Mouse (Mus musculus): ENCODE results near the gene Wdr1. TPM values are rescaled to one million over a fixed set of nuclear protein-coding genes. Genes with fewer than 3 reads are reported as not detected.

The Wdr1 gene
- total and polyA plus RNA-seq, 3 experiments, result 108 to 173 (median 142) TPM

GRCm38 (mm10) chr5:38488026-38488425 is 75.0 kb downstream of the Wdr1 start:
- DNase-seq (ENCODE audit: extremely low read depth), result no peak
- no peaks in the 10 kb centered on the region for H3K79me2 ChIP-seq (replicated peaks; ENCODE audit: control insufficient read depth, extremely low read depth, insufficient read depth, poor library complexity, severe bottlenecking)
- peaks cover 8 to 9% of the 10 kb centered on the region in 2 experiments for H3K4me1 ChIP-seq (ENCODE audit: control insufficient read depth in 1 of 2, insufficient read depth in 2 of 2)
- no peak overlapping the region for H3K4me3 ChIP-seq (replicated peaks in 1 of 3; ENCODE audit: low read depth in 2 of 3, low read length in 2 of 3, poor library complexity in 1 of 3)
- dilution Hi-C loops (cut with MboI; ENCODE audit: extremely low pct_ligation_motif_present, extremely low pct_unique_long_range_greater_than_20kb, low sequenced_read_pairs), result no loop called here
- H3K27me3 ChIP-seq (replicated peaks), result no peaks in the 10 kb centered on the region
- H3K27ac ChIP-seq (ENCODE audit: insufficient read depth, low read depth), result no peak overlapping the region
- no peaks in the 10 kb centered on the region for H3K9me3 ChIP-seq (replicated peaks; ENCODE audit: low read length)
- in situ Hi-C loops (cut with MboI; ENCODE audit: low pct_ligation_motif_present, low pct_unique_long_range_greater_than_20kb, low sequenced_read_pairs), result no loop called here
- no peak for TF ChIP-seq SMC3 (IDR thresholded peaks at IDR 0.05; ENCODE audit: low read depth, low read length)
- no peak for TF ChIP-seq IRF4 (IDR thresholded peaks at IDR 0.05; ENCODE audit: low read depth, low read length)
- no peak for TF ChIP-seq JUND (conservative IDR thresholded peaks at IDR 0.05; ENCODE audit: low read depth, low read length)
- no peak for TF ChIP-seq PAX5 (IDR thresholded peaks at IDR 0.05; ENCODE audit: low read length)
- TF ChIP-seq USF2 (conservative IDR thresholded peaks at IDR 0.05; ENCODE audit: low read depth, low read length), result no peak
- TF ChIP-seq E2F4 (IDR thresholded peaks at IDR 0.05; ENCODE audit: insufficient replicate concordance, low read depth, low read length), result no peak
- TF ChIP-seq CTCF (conservative IDR thresholded peaks at IDR 0.05 in 1 of 2, IDR thresholded peaks at IDR 0.05 in 1 of 2; ENCODE audit: low read depth in 2 of 2, low read length in 2 of 2), result no peak
- no peak for TF ChIP-seq NELFE (IDR thresholded peaks at IDR 0.05; ENCODE audit: low read depth, low read length)
- TF ChIP-seq HCFC1 (IDR thresholded peaks at IDR 0.05; ENCODE audit: low read depth, low read length), result no peak
- no peak for TF ChIP-seq ETS1 (conservative IDR thresholded peaks at IDR 0.05; ENCODE audit: low read depth, low read length)
- no peaks in the 10 kb centered on the region for H3K36me3 ChIP-seq (replicated peaks in 1 of 2; ENCODE audit: control insufficient read depth in 1 of 2, insufficient read depth in 1 of 2, low read length in 1 of 2)
- no peak overlapping the region for H3K9ac ChIP-seq (ENCODE audit: insufficient read depth, low read depth)
- no peak overlapping the region for H3K4me2 ChIP-seq (ENCODE audit: insufficient read depth, low read depth, poor library complexity, severe bottlenecking)

- Histone ChIP-seq H3K36me3 (replicated peaks in 1 of 2; ENCODE audit: control insufficient read depth in 1 of 2, insufficient read depth in 1 of 2, low read length in 1 of 2) (no peaks in the 10 kb centered on the region), H3K27me3 (replicated peaks) (no peaks in the 10 kb centered on the region), H3K9ac (ENCODE audit: insufficient read depth, low read depth) (no peak overlapping the region), H3K4me2 (ENCODE audit: insufficient read depth, low read depth, poor library complexity, severe bottlenecking) (no peak overlapping the region), H3K4me1 (ENCODE audit: control insufficient read depth in 1 of 2, insufficient read depth in 2 of 2) (peaks cover 8 to 9% of the 10 kb centered on the region in 2 experiments), H3K79me2 (replicated peaks; ENCODE audit: control insufficient read depth, extremely low read depth, insufficient read depth, poor library complexity, severe bottlenecking) (no peaks in the 10 kb centered on the region), H3K9me3 (replicated peaks; ENCODE audit: low read length) (no peaks in the 10 kb centered on the region), H3K4me3 (replicated peaks in 1 of 3; ENCODE audit: low read depth in 2 of 3, low read length in 2 of 3, poor library complexity in 1 of 3) (no peak overlapping the region), H3K27ac (ENCODE audit: insufficient read depth, low read depth) (no peak overlapping the region)
- DNase-seq (ENCODE audit: extremely low read depth), result no peak
- dilution Hi-C loops (cut with MboI; ENCODE audit: extremely low pct_ligation_motif_present, extremely low pct_unique_long_range_greater_than_20kb, low sequenced_read_pairs) (no loop called here), in situ Hi-C loops (cut with MboI; ENCODE audit: low pct_ligation_motif_present, low pct_unique_long_range_greater_than_20kb, low sequenced_read_pairs) (no loop called here)
- TF ChIP-seq ZNF384 (IDR thresholded peaks at IDR 0.05; ENCODE audit: low read depth, low read length), result no peak
- no peak for TF ChIP-seq KAT2A (IDR thresholded peaks at IDR 0.05; ENCODE audit: insufficient replicate concordance, low read length)
- TF ChIP-seq RAD21 (IDR thresholded peaks at IDR 0.05; ENCODE audit: low read depth, low read length), result no peak
- no peak for TF ChIP-seq TCF12 (IDR thresholded peaks at IDR 0.05; ENCODE audit: low read depth, low read length)
- no peak for TF ChIP-seq MAFK (IDR thresholded peaks at IDR 0.05; ENCODE audit: insufficient replicate concordance, low read length)
- no peak for TF ChIP-seq E2F4 (IDR thresholded peaks at IDR 0.05; ENCODE audit: insufficient replicate concordance, low read depth, low read length)
- TF ChIP-seq JUN (IDR thresholded peaks at IDR 0.05; ENCODE audit: insufficient read depth, low read depth, low read length), result no peak
- TF ChIP-seq ETS1 (conservative IDR thresholded peaks at IDR 0.05; ENCODE audit: low read depth, low read length), result no peak
- no peak for TF ChIP-seq UBTF (IDR thresholded peaks at IDR 0.05; ENCODE audit: low read depth, low read length)
Observed at GRCm38 (mm10) chr5:38487247-38487646, 75.8 kb downstream of the Wdr1 start.
